Mouse (Mus musculus) intestine, embryonic 15.5 days (tissue): ENCODE results near the gene Pycr1. TPM values are rescaled to one million over a fixed set of nuclear protein-coding genes. Genes with fewer than 3 reads are reported as not detected.

Experiments used
- ATAC-seq: fragments of 200-750 bp; cut with Nextera tagmentation; 2 replicates; pipeline ENCODE4 v1.8.0; 2017; ENCODE audit warnings: moderate TSS enrichment, moderate library complexity
- H3K27ac ChIP-seq: fragments of 300-500 bp; sonication (generic); 2 replicates; pipeline ENCODE4 v1.5.1; 2015; ENCODE audit warnings: mild to moderate bottlenecking, inconsistent platforms
- H3K27me3 ChIP-seq: fragments of 300-500 bp; sonication (generic); replicated peaks from 2 replicates; pipeline ENCODE4 v1.6.1; 2015; ENCODE audit warnings: inconsistent platforms
- H3K36me3 ChIP-seq: fragments of 300-500 bp; sonication (generic); 2 replicates; pipeline ENCODE4 v1.6.1; 2015; ENCODE audit warnings: inconsistent platforms
- H3K4me1 ChIP-seq: fragments of 300-500 bp; sonication (generic); replicated peaks from 2 replicates; pipeline ENCODE4 v1.6.1; 2015; ENCODE audit warnings: inconsistent platforms
- H3K4me2 ChIP-seq: fragments of 300-500 bp; sonication (generic); replicated peaks from 2 replicates; pipeline ENCODE4 v1.6.1; 2015; ENCODE audit warnings: mild to moderate bottlenecking, inconsistent platforms
- H3K4me3 ChIP-seq: fragments of 300-500 bp; sonication (generic); replicated peaks from 2 replicates; pipeline ENCODE4 v1.5.1; 2015; ENCODE audit warnings: inconsistent platforms
- H3K9ac ChIP-seq: fragments of 300-500 bp; sonication (generic); 2 replicates; pipeline ENCODE4 v1.6.1; 2015; ENCODE audit warnings: inconsistent platforms
- H3K9me3 ChIP-seq: fragments of 300-500 bp; sonication (generic); 2 replicates; pipeline ENCODE4 v1.6.1; 2016; ENCODE audit warnings: inconsistent platforms
- WGBS: fragments of 180-500 bp; shearing (Covaris S2); methylation state at CpG from one replicate; pipeline ENCODE4 v1.1.7; 2015; 5-methylcytosine and 5-hydroxymethylcytosine counted together
- polyA plus RNA-seq: library from polyadenylated mRNA; unstranded; fragments of >200 nt; fragmentation: Nextera tagmentation; extraction: Ambion mirVana; gene quantifications from 2 replicates; pipeline ENCODE4 v1.2.1, GENCODE M21; 2015

Gene Pycr1
- polyA plus RNA-seq, 1 experiment from 2014 or later: 26.4 TPM

DNA sequence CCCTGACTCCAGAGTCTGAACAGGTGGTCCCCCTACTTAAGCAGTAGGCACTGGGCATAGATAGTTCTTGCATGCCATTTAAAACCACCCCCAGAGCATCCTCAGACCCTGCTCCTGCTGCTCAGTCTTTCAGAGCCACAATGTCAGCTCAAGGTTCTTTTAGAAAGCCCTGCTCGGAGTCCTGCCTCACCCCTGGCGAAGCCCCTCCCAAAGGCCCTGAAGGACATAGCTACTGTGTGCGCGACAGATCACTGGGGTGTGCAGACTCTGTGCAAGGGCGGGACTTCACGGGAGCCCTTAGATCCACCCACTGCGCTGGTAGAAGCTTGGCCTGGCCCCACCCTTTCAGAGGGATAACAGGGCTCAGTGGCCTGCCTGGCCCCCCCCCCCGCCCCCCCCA, 34.3 kb downstream of the Pycr1 start:
- H3K4me1 ChIP-seq: peaks cover 24% of the 10 kb centered on the region
- peak overlapping the region; percentile 79 for H3K4me2 ChIP-seq
- no peaks in the 10 kb centered on the region for H3K9me3 ChIP-seq
- peak overlapping the region; percentile 34; the same call in 1 of the 2 replicates for H3K4me3 ChIP-seq
- peak; percentile 79 for ATAC-seq
- peaks cover 38% of the 10 kb centered on the region for H3K36me3 ChIP-seq
- WGBS: 35% methylated on average over 8 of the region's 8 CpGs
- no peak overlapping the region for H3K27ac ChIP-seq
- H3K9ac ChIP-seq: peak overlapping the region; percentile 54; the same call in 1 of the 2 replicates
- no peaks in the 10 kb centered on the region for H3K27me3 ChIP-seq

DNA sequence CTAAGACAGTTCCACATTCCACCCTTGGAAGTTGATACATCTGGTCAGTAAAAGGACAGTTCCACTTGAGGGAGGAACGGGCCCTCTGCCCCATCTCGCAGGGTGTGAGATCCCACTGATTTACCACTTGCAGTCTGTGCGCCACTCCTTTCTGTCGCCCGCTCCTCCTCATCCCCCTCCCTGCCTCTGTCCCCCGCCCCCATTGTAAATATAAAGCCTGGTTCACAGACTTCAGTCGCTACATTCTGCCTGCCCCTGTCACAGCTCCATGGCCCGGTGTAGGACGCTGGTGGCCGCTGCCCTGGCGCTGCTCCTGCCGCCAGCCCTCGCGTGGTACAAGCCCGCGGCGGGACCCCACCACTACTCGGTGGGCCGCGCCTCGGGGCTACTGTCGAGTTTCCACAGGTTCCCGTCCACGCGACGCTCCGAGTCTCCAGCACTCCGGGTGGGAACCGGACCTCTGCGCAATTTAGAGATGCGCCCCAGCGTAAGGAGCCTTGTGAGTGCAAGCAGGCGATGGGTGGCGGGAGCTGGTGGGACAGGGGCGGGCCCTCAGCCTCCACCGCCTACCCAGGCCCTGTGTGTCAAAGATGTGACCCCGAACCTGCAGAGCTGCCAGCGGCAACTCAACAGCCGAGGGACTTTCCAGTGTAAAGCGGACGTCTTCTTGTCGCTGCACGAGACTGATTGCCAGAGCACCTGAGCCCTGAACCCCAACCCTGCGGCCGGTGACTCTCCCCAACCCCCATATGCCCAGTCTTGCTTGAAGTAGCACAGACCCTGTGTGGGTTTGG, 35.1 kb downstream of the Pycr1 start, which contains the start of gene Npb:
Gene Npb (plus strand): TSS at position 237 of the 794 bp plus-strand sequence.
- H3K27ac ChIP-seq: 0 out of 2 replicates have a peak within 1 kb of the TSS, but pooled peaks have one; percentile 22

DNA sequence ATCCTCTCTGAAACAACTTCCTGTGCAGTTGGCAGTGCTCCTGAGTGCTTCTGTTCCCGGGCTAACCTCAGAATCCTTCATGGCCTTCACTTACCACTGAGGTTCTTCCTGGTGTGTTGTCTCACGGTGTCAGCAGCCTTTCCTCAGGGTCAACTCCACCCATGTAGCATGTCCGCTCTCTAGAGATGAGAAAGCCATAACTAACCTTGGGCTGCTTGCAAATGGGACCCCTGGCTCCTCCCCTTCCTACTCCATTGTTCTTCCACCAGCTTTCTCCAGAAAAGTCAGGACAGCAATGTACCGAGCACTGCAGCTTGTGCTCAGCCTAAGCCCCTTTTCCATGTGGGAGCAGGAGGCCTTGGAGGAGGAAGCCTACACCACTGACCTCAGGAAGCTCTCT, 36.8 kb downstream of the Pycr1 start:
- Histone ChIP-seq H3K4me2 (no peak overlapping the region), H3K4me3 (no peak overlapping the region), H3K27me3 (no peaks in the 10 kb centered on the region), H3K9me3 (no peaks in the 10 kb centered on the region), H3K4me1 (peaks cover 21% of the 10 kb centered on the region), H3K9ac (no peak overlapping the region), H3K27ac (no peak overlapping the region), H3K36me3 (peaks cover 17% of the 10 kb centered on the region)
- ATAC-seq: no peak
- 76% methylated on average over 4 of the region's 4 CpGs for WGBS

More for the DNA sequence above, 35.1 kb downstream of the Pycr1 start, which contains the start of gene Npb:
- Histone ChIP-seq H3K9me3 (no peaks in the 10 kb centered on the region), H3K4me1 (peaks cover 21% of the 10 kb centered on the region), H3K4me3 (peak within 1 kb of the TSS; percentile 34), H3K9ac (peak within 1 kb of the TSS; percentile 54), H3K27me3 (no peaks in the 10 kb centered on the region), H3K36me3 (peaks cover 33% of the 10 kb centered on the region), H3K4me2 (peak within 1 kb of the TSS; percentile 79)
- 5% methylated on average over 45 of the region's 45 CpGs for WGBS
- peak; percentile 42 for ATAC-seq

DNA sequence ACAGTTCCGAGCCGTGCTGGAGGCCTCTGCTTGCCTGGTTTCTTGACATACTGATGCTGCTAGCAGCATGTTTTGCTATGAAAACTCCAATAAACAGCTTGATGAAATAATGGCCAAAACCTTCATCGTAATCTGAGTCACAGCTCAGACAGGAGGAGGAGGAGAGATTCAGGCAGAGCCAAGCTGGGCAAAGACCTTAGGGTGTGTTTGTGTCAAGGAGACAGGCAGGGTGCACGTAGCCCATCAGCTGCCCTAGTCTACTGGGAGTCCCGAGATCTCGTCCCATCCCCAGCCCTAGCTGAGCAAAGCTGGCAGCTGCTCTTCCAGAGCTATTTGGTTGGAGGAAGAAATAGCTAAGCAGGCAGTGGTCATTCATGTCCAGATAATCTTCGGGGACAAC, 37.9 kb downstream of the Pycr1 start:
- ATAC-seq: no peak
- Histone ChIP-seq H3K4me1 (peaks cover 21% of the 10 kb centered on the region), H3K4me3 (no peak overlapping the region), H3K27ac (no peak overlapping the region), H3K9me3 (no peaks in the 10 kb centered on the region), H3K4me2 (no peak overlapping the region), H3K9ac (no peak overlapping the region), H3K27me3 (no peaks in the 10 kb centered on the region), H3K36me3 (peaks cover 15% of the 10 kb centered on the region)
- WGBS: 88% methylated on average over 7 of the region's 7 CpGs

DNA sequence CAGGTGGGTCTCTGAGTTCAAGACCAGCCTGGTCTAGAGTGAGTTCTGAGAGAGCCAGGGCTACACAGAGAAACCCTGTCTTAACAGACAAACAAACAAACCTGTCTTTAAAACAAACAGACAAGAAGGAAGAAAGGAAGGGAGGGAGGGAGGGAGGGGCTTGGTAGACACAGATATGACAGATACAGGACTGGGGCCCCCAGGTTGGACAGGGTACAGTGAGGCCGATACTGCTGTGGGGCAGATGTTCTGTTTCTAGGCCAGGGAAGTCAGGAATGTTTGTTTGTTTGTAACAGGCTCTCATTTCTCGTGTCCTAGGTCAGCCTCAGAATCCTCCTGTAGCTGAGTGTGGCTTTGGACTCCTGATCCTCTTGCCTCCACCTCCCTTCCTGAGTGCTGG, 40.0 kb downstream of the Pycr1 start:
- no peak overlapping the region for H3K4me3 ChIP-seq
- H3K36me3 ChIP-seq: peaks cover 15% of the 10 kb centered on the region; the same call in 1 of the 2 replicates
- peaks cover 20% of the 10 kb centered on the region for H3K4me1 ChIP-seq
- H3K9me3 ChIP-seq: no peaks in the 10 kb centered on the region
- no peaks in the 10 kb centered on the region for H3K27me3 ChIP-seq
- no peak overlapping the region for H3K27ac ChIP-seq
- H3K4me2 ChIP-seq: no peak overlapping the region
- no peak overlapping the region for H3K9ac ChIP-seq
- WGBS: 72% methylated on average over 2 of the region's 2 CpGs
- ATAC-seq: no peak

DNA sequence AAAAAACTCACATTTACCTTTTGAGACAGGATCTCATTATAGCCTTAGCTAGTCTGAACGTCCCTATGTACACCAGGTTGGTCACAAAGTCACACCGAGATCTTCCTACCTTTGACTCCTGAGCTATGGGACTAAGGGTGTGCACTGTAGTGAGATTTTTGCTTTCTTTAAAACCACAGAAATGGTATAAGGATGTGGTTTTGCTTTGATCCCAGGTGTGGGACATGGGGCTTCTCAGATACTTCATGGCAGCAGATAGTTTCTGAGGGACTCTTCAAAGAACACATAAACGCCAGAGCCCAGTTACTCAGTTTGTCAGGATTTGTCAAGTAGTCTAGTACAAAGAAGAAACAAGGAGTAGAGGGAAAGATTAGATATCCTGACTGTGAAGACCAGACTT, 42.9 kb downstream of the Pycr1 start:
- no peak overlapping the region for H3K27ac ChIP-seq
- no peak overlapping the region for H3K4me3 ChIP-seq
- peaks cover 25% of the 10 kb centered on the region for H3K36me3 ChIP-seq
- H3K4me2 ChIP-seq: no peak overlapping the region
- no peaks in the 10 kb centered on the region for H3K27me3 ChIP-seq
- no peak for ATAC-seq
- no peaks in the 10 kb centered on the region for H3K9me3 ChIP-seq
- H3K9ac ChIP-seq: no peak overlapping the region
- peaks cover 19% of the 10 kb centered on the region for H3K4me1 ChIP-seq
- 98% methylated on average over 3 of the region's 3 CpGs for WGBS

DNA sequence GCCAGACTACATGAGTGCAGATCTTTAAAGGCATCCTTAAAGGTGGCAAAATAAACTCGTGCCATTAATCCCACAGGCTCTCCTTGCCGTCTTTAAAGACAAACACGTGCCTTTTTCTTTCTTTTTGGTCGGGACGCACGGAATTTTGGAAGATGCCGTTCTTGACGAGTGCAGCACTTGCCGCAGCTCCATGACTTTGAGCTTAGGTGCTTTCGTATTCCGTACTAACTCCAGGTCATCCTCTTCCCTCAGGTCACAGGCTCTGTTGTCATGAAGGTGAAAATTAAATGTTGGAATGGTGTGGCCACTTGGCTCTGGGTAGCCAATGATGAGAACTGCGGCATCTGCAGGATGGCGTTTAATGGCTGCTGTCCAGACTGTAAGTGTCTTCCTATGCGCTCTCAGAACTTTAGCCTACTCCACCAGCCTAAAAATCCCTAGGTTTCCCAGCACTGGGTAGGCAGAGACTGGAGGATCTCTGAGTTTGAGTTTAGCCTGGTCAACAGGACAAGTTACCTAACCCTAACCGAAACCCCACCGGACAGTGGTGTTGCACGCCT, 44.5 kb downstream of the Pycr1 start:
- H3K4me1 ChIP-seq: peaks cover 19% of the 10 kb centered on the region
- H3K27me3 ChIP-seq: no peaks in the 10 kb centered on the region
- no peaks in the 10 kb centered on the region for H3K9me3 ChIP-seq
- peak overlapping the region; percentile 99 for H3K9ac ChIP-seq
- peak overlapping the region; percentile 97 for H3K4me3 ChIP-seq
- no peak for ATAC-seq
- H3K36me3 ChIP-seq: peaks cover 29% of the 10 kb centered on the region
- 45% methylated on average over 17 of the region's 17 CpGs for WGBS
- peak overlapping the region; percentile 82 for H3K4me2 ChIP-seq
- peak overlapping the region; percentile 75 for H3K27ac ChIP-seq

DNA sequence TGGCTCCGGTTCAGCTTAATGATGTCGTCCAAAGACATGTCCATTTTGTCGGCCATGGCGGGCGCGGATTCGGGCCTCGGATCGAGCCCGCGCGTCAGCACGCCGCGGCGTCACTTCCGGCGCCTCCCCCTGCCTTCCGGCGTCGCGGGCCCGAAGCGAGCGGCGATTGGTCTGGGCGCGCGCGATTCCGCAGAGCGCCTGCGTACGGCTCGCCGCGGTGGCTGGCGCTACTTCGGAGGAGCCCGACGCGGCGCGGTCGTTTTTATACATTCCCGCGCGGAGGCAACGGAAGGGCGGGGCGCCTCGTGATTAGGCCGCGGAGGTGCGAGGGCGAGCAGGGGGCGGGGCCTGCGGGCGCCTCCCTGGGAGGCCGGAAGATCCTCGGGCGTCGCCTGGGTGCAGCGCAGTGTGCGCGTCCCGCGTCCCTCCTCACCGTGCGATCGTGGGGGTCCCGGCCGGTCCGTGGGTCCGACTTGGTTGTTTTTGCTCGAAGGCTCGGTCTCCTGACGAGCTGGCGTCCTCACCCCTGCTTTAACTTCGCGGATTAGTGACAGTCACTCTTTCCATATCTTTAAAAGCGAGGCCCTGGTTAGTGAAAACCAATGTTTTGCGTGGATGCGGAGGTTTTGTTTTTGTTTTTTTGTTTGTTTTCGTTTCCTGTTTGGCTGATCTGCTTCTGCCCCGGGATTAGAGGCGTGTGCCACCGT, 45.1 kb downstream of the Pycr1 start, which contains the start of the genes Alyref and Anapc11:
Gene Alyref (minus strand): TSS at position 83 of the 707 bp plus-strand sequence.
Gene Anapc11 (plus strand): TSS at position 139 of the 707 bp plus-strand sequence.
- peaks cover 19% of the 10 kb centered on the region for H3K4me1 ChIP-seq
- ATAC-seq: peak; percentile 99
- H3K27ac ChIP-seq: peak within 1 kb of the TSS; percentile 92
- H3K27me3 ChIP-seq: no peaks in the 10 kb centered on the region
- H3K9me3 ChIP-seq: no peaks in the 10 kb centered on the region
- WGBS: under 1% methylated on average over 87 of the region's 88 CpGs
- H3K9ac ChIP-seq: peak within 1 kb of the TSS; percentile 99
- peaks cover 34% of the 10 kb centered on the region for H3K36me3 ChIP-seq
- H3K4me2 ChIP-seq: peak within 1 kb of the TSS; percentile 92
- H3K4me3 ChIP-seq: peak within 1 kb of the TSS; percentile 97

DNA sequence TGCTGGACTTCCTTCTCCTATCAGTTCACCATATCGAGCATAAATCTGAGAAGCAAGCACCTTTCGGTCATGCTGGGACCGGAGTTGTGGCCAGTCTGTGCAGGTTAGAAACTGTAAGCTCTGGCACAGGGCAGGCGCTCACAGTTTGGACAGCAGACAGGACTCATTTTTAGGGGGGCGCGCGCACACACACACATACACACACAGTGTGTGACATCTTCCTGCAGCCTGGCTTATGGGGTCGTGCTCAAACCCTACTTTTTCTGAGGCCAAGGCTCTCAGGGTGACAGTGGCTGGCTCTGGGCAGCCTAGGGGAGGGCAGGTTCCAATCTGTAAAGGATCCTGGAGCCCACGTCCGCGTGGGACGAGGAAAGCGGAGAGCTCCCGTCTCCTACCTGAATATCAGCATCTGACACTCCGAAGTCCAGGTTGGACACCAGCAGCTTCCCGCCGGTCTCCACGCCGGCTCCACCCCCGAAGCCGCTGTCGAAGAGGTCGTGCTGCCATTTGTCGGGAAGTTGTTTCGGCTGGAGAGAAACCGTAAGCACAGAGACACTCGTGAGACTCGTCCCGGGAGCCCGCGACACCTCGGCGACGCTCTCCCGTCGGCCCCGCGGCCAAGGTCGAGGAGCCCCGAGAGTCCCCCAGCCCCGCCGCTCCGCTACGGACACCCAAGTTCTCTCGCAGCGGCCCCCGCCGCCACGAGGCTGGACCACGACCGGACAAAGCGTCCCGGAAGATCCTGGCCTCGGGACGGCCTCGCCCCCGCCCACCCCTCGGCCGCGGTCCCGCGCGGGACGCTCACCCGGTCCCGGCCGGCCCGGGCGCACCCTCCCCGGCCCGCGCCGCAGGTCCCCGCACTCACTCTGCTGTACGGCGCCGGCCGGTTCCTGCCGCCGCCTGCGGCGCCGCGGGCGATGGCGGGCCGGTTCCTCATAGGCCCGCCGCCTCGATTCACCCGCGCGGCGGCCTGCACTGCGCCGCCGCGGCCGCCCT, 46.0 kb downstream of the Pycr1 start:
- Histone ChIP-seq H3K36me3 (peaks cover 41% of the 10 kb centered on the region), H3K4me1 (peaks cover 19% of the 10 kb centered on the region), H3K27ac (peak overlapping the region; percentile 92), H3K4me3 (peak overlapping the region; percentile 97), H3K27me3 (no peaks in the 10 kb centered on the region), H3K9me3 (no peaks in the 10 kb centered on the region), H3K4me2 (peak overlapping the region; percentile 92), H3K9ac (peak overlapping the region; percentile 99)
- 2% methylated on average over 99 of the region's 99 CpGs for WGBS
- ATAC-seq: peak; percentile 53

DNA sequence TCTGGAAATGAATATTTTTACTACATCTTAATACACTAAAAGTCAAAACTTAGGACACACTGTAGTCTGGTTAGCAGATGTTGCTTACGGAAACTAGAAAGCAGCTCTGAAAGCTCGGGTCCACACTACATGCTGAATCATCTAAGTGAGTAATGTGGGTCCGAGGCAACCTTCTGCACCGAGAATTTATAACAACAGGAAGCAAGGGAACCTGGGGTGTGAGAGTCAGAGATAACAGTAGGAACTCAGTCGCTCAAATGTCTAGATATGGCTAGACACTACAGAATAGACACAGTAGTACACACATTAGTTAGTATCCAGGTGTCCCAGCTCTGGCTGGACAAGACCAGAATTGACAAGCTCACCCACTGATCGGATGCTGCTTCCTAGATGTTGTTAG, 55.0 kb downstream of the Pycr1 start:
- WGBS: 87% methylated on average over 6 of the region's 6 CpGs
- Histone ChIP-seq H3K27me3 (no peaks in the 10 kb centered on the region), H3K4me3 (no peak overlapping the region), H3K4me1 (no peaks in the 10 kb centered on the region), H3K9ac (no peak overlapping the region), H3K9me3 (no peaks in the 10 kb centered on the region), H3K4me2 (no peak overlapping the region), H3K36me3 (peaks cover 37% of the 10 kb centered on the region), H3K27ac (no peak overlapping the region)
- ATAC-seq: no peak
